Mouse (Mus musculus): ENCODE results near the gene Serpinb9.
"Not testable (repeated sequence)": the region's sequence is repeated elsewhere in the genome, so short reads cannot be mapped to it uniquely, and the experiment has no call there.

Gene Serpinb9

GRCm38 (mm10) chr13:33003523-33004413 lies 718 bp downstream of the Serpinb9 start:
- DNase-seq (ENCODE audit: low spot score in 2 of 2): peak in 1 of 2 experiments; percentile 30

GRCm38 (mm10) chr13:33004414-33005105 lies 1.5 kb downstream of the Serpinb9 start:
- DNase-seq (ENCODE audit: low spot score in 2 of 2): peak; percentile 91 to 95

- DNase-seq (ENCODE audit: low spot score in 2 of 2): no peak
These were observed 2.5 kb downstream of the Serpinb9 start for GRCm38 (mm10) chr13:33005501-33006075.

- no peak for DNase-seq (ENCODE audit: low spot score in 2 of 2)
These were observed 3.5 kb downstream of the Serpinb9 start for GRCm38 (mm10) chr13:33006555-33006954.

GRCm38 (mm10) chr13:33012395-33012794 lies 9.3 kb downstream of the Serpinb9 start:
- no peak for DNase-seq (ENCODE audit: low spot score in 2 of 2)

GRCm38 (mm10) chr13:33013271-33013670 lies 10.2 kb downstream of the Serpinb9 start:
- no peak for DNase-seq (ENCODE audit: low spot score in 2 of 2)

GRCm38 (mm10) chr13:33022371-33022770 lies 19.3 kb downstream of the Serpinb9 start:
- no peak for DNase-seq (ENCODE audit: low spot score in 2 of 2)

- DNase-seq (ENCODE audit: low spot score in 2 of 2): no peak
These were observed 23.5 kb downstream of the Serpinb9 start for GRCm38 (mm10) chr13:33026427-33027057.

- no peak for DNase-seq (ENCODE audit: low spot score in 2 of 2)
These were observed 24.2 kb downstream of the Serpinb9 start, which contains the start of gene Serpinb9b for GRCm38 (mm10) chr13:33027244-33027643. Gene Serpinb9b, plus strand, starts transcription at chr13:33027416.

- DNase-seq (ENCODE audit: low spot score in 2 of 2): no peak
These were observed 25.1 kb downstream of the Serpinb9 start for GRCm38 (mm10) chr13:33028146-33028545.

GRCm38 (mm10) chr13:33028550-33028949 lies 25.5 kb downstream of the Serpinb9 start:
- no peak for DNase-seq (ENCODE audit: low spot score in 2 of 2)

- DNase-seq (ENCODE audit: low spot score in 2 of 2): not testable (repeated sequence)
These were observed 26.4 kb downstream of the Serpinb9 start for GRCm38 (mm10) chr13:33029478-33029877.

- DNase-seq (ENCODE audit: low spot score in 2 of 2): no peak
These were observed 27.2 kb downstream of the Serpinb9 start for GRCm38 (mm10) chr13:33030281-33030680.

- no peak for DNase-seq (ENCODE audit: low spot score in 2 of 2)
These were observed 32.5 kb downstream of the Serpinb9 start for GRCm38 (mm10) chr13:33035506-33035905.

- no peak for DNase-seq (ENCODE audit: low spot score in 2 of 2)
These were observed 40.5 kb downstream of the Serpinb9 start for GRCm38 (mm10) chr13:33043542-33043941.

- DNase-seq (ENCODE audit: low spot score in 2 of 2): no peak
These were observed 44.2 kb downstream of the Serpinb9 start for GRCm38 (mm10) chr13:33047234-33047633.

- no peak for DNase-seq (ENCODE audit: low spot score in 2 of 2)
These were observed 45.1 kb downstream of the Serpinb9 start for GRCm38 (mm10) chr13:33048187-33048586.

- DNase-seq (ENCODE audit: low spot score in 2 of 2): no peak
These were observed 48.6 kb downstream of the Serpinb9 start for GRCm38 (mm10) chr13:33051697-33052096.

- DNase-seq (ENCODE audit: low spot score in 2 of 2): no peak
These were observed 60.0 kb downstream of the Serpinb9 start for GRCm38 (mm10) chr13:33063048-33063447.
